Mouse (Mus musculus): Measurements from ENCODE around the gene Thyn1. TPM values are rescaled to one million over a fixed set of nuclear protein-coding genes. Genes with fewer than 3 reads are reported as not detected.

Gene Thyn1
- polyA plus RNA-seq, 1 experiment from 2014 or later: 140 TPM

DNA sequence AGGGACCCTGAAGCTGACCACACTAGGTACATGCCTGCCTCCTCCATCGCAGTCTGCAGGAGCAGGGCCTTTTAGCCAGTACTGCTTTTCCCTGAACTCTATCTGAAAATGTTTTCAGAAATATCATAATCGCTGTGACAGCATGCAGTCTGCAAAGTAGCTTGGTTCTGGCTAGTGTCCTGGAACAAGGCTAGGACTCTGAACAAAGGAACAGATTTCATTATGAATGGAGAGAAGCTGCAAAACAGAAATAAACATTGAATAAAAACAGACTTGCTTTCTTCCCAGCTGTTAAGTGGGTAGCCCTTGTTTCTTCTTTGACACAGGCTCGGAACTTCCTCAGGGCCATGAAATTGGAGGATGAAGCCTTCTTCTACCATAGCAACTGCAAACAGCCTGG is 5.7 kb downstream of the Thyn1 start:
- 84% methylated on average over 3 of the region's 3 CpGs for WGBS
- Histone ChIP-seq H3K27me3 (replicated peaks) (no peaks in the 10 kb centered on the region), H3K4me3 (replicated peaks) (no peak overlapping the region), H3K9ac (replicated peaks) (no peak overlapping the region), H3K4me2 (no peak overlapping the region), H3K36me3 (peaks cover 71% of the 10 kb centered on the region), H3K4me1 (peaks cover 16% of the 10 kb centered on the region), H3K27ac (replicated peaks) (no peak overlapping the region), H3K9me3 (replicated peaks) (no peaks in the 10 kb centered on the region)
- ATAC-seq (ENCODE audit: low FRiP score): no peak

DNA sequence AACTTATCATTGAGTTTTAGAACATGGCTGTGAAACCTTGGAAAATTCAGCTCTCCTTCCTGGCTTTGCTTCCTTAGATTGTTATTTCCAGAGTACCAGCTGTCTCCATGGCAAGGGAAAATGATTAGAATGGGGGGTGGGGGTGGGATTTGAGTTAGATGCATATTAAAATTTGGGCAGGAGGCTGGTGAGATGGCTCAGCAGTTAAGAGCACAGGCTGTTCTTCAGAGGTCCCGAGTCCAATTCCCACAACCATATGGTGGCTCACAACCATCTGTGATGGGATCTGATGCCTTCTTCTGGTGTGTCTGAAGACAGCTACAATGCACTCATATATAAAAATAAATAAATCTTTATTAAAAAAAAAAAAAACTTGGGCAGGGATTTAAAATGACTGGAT is 6.4 kb downstream of the Thyn1 start:
- peaks cover 77% of the 10 kb centered on the region for H3K36me3 ChIP-seq
- no peak overlapping the region for H3K9ac ChIP-seq (replicated peaks)
- no peak overlapping the region for H3K4me2 ChIP-seq
- H3K4me3 ChIP-seq (replicated peaks): no peak overlapping the region
- WGBS: 77% methylated on average over 1 of the region's 1 CpGs
- H3K4me1 ChIP-seq: peaks cover 9% of the 10 kb centered on the region
- no peaks in the 10 kb centered on the region for H3K9me3 ChIP-seq (replicated peaks)
- no peaks in the 10 kb centered on the region for H3K27me3 ChIP-seq (replicated peaks)
- no peak for ATAC-seq (ENCODE audit: low FRiP score)
- H3K27ac ChIP-seq (replicated peaks): no peak overlapping the region

DNA sequence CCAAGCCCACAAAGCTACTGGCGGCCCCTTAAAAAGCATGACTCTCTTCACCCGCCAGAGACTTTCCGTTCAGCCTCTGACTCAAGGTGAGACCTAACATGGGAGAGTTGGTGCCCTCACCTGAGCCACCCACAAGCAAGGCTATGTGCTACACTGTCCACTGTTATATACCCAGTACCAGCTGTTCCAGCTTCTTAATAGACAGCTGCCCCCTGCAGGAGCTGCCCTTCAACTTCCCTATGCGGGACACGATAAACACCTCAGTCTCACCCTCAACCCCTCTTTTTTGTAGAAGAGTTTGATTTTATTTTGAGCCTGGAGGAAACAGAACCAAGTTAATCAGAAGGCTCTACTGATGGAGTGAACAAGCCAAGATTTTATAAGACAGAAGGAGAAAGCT is 7.4 kb downstream of the Thyn1 start:
- H3K36me3 ChIP-seq: peaks cover 83% of the 10 kb centered on the region

DNA sequence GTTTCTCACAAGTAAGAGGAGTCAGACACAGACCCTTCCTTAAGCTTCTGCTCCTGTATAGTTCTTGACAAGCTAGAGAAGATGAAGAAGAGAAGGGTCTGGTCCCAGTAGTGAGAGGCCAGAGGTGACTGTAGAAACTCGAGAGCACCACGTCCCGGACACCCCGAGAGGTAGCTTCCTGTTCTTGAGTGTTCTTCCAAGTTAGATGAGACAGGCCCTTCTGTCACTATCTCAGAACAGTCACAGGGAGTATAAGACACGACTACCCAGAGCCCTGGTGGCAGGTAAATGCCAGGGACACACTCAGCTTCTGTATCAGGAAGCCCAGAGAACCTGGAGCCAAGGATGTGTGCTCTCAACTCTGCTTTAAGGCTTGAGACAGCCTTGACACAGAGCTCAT is 9.7 kb downstream of the Thyn1 start:
- Histone ChIP-seq H3K9ac (replicated peaks) (no peak overlapping the region), H3K4me2 (no peak overlapping the region), H3K27ac (replicated peaks) (no peak overlapping the region), H3K9me3 (replicated peaks) (no peaks in the 10 kb centered on the region), H3K27me3 (replicated peaks) (no peaks in the 10 kb centered on the region), H3K4me1 (no peaks in the 10 kb centered on the region), H3K36me3 (peaks cover 91% of the 10 kb centered on the region), H3K4me3 (replicated peaks) (no peak overlapping the region)
- ATAC-seq (ENCODE audit: low FRiP score): no peak
- WGBS: 85% methylated on average over 5 of the region's 5 CpGs

More for the DNA sequence above, 7.4 kb downstream of the Thyn1 start:
- no peaks in the 10 kb centered on the region for H3K27me3 ChIP-seq (replicated peaks)
- H3K4me2 ChIP-seq: no peak overlapping the region
- H3K27ac ChIP-seq (replicated peaks): no peak overlapping the region
- H3K4me1 ChIP-seq: 0 out of 2 replicates have a peak, but pooled peaks cover under 1% of the 10 kb centered on the region
- H3K4me3 ChIP-seq (replicated peaks): no peak overlapping the region
- no peak overlapping the region for H3K9ac ChIP-seq (replicated peaks)
- H3K9me3 ChIP-seq (replicated peaks): no peaks in the 10 kb centered on the region
- 93% methylated on average over 5 of the region's 5 CpGs for WGBS
- ATAC-seq (ENCODE audit: low FRiP score): no peak

DNA sequence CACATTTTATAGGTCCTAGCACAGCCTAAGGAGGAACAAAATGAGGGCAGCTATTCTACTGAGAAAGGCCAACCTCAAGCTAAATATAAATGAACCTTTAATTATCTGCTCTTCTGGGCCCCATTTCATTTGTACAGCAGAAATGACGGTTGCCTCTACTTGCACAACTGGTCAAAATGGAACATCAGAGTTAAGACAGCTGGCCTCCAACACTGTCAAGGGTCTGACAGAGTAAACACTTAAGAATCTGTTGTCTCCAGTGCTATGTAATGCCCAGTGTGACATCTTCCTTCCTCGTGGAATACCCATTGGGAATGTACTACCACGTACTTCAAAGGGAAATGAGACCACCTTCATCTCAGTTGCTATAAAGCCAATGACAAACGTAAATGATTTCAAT is 12.1 kb downstream of the Thyn1 start:
- 88% methylated on average over 4 of the region's 4 CpGs for WGBS
- no peak overlapping the region for H3K27ac ChIP-seq (replicated peaks)
- H3K4me1 ChIP-seq: no peaks in the 10 kb centered on the region
- H3K4me2 ChIP-seq: no peak overlapping the region
- no peak overlapping the region for H3K4me3 ChIP-seq (replicated peaks)
- no peaks in the 10 kb centered on the region for H3K9me3 ChIP-seq (replicated peaks)
- peaks cover 91% of the 10 kb centered on the region for H3K36me3 ChIP-seq
- H3K27me3 ChIP-seq (replicated peaks): no peaks in the 10 kb centered on the region
- no peak overlapping the region for H3K9ac ChIP-seq (replicated peaks)
- no peak for ATAC-seq (ENCODE audit: low FRiP score)

DNA sequence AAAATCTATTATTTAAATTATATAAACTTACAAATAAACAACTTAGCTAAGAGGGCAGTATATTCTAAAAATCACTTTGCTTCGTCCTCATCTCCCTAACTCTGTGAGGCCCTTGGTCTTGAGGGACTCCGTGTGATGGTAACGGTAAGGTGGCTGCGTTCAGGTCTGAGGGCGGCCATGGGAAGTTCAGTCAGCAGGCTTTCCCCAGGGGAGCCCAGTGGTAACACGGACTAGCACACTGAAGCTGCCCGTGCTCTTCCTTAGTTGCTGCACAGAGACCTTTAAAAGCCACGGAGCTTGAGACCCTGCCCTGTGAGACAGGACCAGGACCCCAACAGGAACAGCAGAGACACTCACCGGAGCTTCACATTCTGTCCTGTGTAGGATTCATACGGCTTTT is 19.5 kb downstream of the Thyn1 start:
- no peak overlapping the region for H3K9ac ChIP-seq (replicated peaks)
- H3K4me1 ChIP-seq: peaks cover 10% of the 10 kb centered on the region; the same call in 1 of the 2 replicates
- no peak overlapping the region for H3K4me3 ChIP-seq (replicated peaks)
- H3K9me3 ChIP-seq (replicated peaks): no peaks in the 10 kb centered on the region
- WGBS: 95% methylated on average over 10 of the region's 10 CpGs
- H3K27me3 ChIP-seq (replicated peaks): no peaks in the 10 kb centered on the region
- no peak overlapping the region for H3K4me2 ChIP-seq
- H3K27ac ChIP-seq (replicated peaks): no peak overlapping the region
- no peak for ATAC-seq (ENCODE audit: low FRiP score)
- H3K36me3 ChIP-seq: peaks cover 50% of the 10 kb centered on the region

DNA sequence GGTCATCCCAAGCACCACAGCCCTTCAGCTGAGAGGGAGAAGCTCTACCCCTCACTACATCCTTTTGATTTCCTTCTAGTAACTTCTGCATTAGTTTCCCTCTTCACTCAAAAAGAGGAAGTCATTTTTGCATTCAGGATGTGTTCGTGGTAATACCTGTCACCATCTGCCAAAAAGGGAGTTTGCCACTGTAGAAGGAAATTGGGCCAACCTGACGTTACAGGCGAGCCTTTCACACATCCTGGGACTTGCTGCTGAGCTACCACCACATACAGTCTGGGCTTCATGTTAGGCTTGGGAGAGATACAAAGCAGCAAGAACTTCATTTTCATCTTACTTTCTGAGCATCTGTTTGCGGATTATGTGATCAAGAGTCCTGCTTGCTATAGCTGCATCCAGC is 24.2 kb downstream of the Thyn1 start:
- H3K4me1 ChIP-seq: peaks cover 45% of the 10 kb centered on the region
- peaks cover 8% of the 10 kb centered on the region for H3K36me3 ChIP-seq
- no peaks in the 10 kb centered on the region for H3K27me3 ChIP-seq (replicated peaks)
- WGBS: 90% methylated on average over 4 of the region's 4 CpGs
- H3K4me3 ChIP-seq (replicated peaks): no peak overlapping the region
- H3K4me2 ChIP-seq: no peak overlapping the region
- no peak for ATAC-seq (ENCODE audit: low FRiP score)
- no peak overlapping the region for H3K9ac ChIP-seq (replicated peaks)
- H3K27ac ChIP-seq (replicated peaks): no peak overlapping the region
- no peaks in the 10 kb centered on the region for H3K9me3 ChIP-seq (replicated peaks)

DNA sequence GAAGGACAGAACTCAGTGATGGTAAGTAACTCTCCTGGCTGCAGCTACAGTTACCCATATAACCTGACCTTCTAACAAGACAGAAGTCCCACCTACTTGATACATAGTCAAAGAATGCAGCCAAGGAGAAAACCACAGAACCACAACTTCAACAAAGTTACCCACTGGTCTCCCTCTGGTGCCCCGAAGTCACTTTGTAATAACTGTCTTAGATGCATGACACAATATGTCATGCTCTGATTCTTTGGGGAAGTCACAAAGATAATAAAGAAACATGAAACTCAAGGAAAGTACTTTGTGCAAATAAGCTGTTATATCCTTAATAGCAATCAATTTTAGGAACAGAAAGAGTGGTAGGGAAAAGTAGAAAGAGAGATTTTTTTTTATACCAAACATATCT is 27.2 kb downstream of the Thyn1 start:
- Histone ChIP-seq H3K27me3 (replicated peaks) (no peaks in the 10 kb centered on the region), H3K27ac (replicated peaks) (no peak overlapping the region), H3K9ac (replicated peaks) (no peak overlapping the region), H3K9me3 (replicated peaks) (no peaks in the 10 kb centered on the region), H3K36me3 (peaks cover 2% of the 10 kb centered on the region; the same call in 1 of the 2 replicates), H3K4me3 (replicated peaks) (no peak overlapping the region), H3K4me1 (peaks cover 58% of the 10 kb centered on the region), H3K4me2 (peak overlapping the region; percentile 74)
- 92% methylated on average over 1 of the region's 1 CpGs for WGBS
- ATAC-seq (ENCODE audit: low FRiP score): no peak

DNA sequence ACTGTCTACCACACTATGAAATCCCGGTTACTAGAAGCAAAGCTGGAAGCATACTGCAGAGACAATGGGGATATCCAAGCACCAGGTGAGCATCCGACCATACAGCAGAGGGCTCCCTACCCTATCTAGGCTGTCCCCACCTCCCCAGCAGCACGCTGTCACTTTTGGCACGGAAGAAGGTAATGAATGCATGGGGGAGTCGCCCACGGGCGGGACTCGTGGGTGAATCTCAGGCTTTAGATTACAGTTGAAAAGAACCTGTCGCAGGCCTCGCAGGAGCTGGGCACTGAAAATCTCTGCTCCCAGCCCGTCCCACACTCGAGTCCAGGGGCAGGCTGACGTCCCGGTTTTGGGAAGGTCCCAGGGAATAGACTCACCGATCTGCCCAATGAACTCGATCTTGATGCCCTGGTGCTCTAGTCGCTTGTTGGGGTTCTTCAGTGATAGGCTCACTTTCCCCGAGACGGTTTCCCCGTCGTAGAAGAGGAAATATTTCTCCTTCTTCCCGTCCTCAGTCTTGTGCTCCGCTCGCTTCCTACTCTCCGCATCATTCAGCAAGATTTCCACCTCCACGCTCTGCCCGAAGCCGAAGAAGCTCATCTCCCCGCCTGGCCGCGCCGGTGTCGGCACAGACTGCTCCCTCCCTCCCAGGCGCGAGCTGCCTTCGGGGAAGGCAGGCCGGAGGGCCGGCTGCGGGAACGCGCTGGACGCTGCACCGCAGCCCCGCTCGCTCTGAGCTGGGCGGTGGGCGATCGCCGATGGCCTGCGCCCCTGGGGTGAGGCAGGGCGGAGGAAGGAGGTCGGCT is 29.7 kb downstream of the Thyn1 start:
- no peaks in the 10 kb centered on the region for H3K9me3 ChIP-seq (replicated peaks)
- no peaks in the 10 kb centered on the region for H3K36me3 ChIP-seq
- H3K4me2 ChIP-seq: peak overlapping the region; percentile 74
- peak overlapping the region; percentile 93 for H3K27ac ChIP-seq (replicated peaks)
- H3K9ac ChIP-seq (replicated peaks): peak overlapping the region; percentile 94
- under 1% methylated on average over 52 of the region's 52 CpGs for WGBS
- peak; percentile 37; the same call in 1 of the 2 replicates for ATAC-seq (ENCODE audit: low FRiP score)
- peak overlapping the region; percentile 88 for H3K4me3 ChIP-seq (replicated peaks)
- H3K4me1 ChIP-seq: peaks cover 60% of the 10 kb centered on the region
- no peaks in the 10 kb centered on the region for H3K27me3 ChIP-seq (replicated peaks)

DNA sequence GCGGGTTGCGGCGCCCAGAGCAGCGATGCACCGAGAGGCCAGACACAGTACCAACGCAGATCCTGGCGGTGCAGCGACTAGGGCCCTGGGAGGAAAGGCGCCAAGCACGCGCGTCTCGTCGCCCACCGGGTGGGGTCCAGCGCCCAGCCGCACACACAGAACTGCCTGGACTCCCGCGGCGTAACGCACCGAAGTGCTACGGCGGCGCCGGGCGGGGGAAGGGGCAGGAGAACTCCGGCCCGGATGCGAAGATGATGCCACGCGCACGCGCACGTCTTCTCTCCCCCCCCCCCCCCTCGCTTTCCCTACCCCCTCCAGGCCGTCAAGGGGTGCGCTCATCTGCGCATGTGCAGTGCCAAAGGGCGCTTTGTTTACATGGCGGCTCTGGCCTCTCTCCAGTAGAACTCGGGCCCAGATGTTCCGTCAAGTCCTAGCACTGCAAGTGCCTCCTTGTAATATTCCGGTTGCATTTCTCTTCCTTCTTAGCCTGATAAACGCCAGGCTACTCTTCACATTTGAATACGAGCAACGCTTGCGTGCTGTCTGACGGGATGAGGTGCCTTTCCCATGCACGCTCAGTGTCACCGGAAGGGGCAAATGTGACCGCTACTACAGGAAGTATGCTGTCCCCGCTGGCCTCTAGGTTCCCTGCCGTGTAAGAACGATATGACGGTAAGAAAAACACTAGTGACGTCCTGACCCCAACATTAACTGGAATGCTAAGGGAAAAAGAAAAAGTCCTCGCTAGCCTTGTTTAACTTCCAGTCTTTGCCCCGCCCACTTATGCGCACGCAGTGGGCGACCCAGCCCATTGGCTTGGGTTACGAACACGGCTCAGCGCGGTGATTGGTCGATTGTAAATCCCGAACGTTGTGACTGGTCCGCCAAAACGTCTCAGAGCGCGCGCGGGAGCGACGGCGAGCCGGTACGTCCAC is 30.6 kb downstream of the Thyn1 start, which contains the start of the genes Vps26b and Ncapd3:
Gene Vps26b, minus strand, starts transcription at position 238 of the 935 bp plus-strand sequence.
Gene Ncapd3, plus strand, starts transcription at position 348 of the 935 bp plus-strand sequence.
- peak within 1 kb of the TSS; percentile 88 for H3K4me3 ChIP-seq (replicated peaks)
- peak within 1 kb of the TSS; percentile 74 for H3K4me2 ChIP-seq
- ATAC-seq (ENCODE audit: low FRiP score): peak; percentile 95
- H3K9me3 ChIP-seq (replicated peaks): no peaks in the 10 kb centered on the region
- peaks cover 56% of the 10 kb centered on the region for H3K4me1 ChIP-seq
- H3K36me3 ChIP-seq: no peaks in the 10 kb centered on the region
- WGBS: under 1% methylated on average over 73 of the region's 80 CpGs
- peak within 1 kb of the TSS; percentile 93 for H3K27ac ChIP-seq (replicated peaks)
- H3K27me3 ChIP-seq (replicated peaks): no peaks in the 10 kb centered on the region
- peak within 1 kb of the TSS; percentile 94 for H3K9ac ChIP-seq (replicated peaks)

DNA sequence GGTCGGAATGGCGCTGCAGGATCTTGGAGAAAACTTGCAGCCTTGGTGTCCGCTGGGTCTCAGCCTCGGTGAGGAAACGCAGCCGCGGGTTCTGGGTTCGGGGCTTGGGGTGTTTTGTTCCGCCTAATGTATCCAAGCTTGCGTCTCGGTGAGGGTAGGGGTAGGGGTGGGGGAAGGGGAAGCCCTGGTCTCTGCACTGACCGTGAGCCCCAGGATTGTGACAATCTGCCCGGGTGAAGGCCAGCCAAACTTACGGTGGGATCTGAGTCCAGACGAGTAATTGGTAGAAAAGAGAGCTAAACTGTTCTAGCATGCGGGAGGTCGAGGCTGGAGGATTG is 31.2 kb downstream of the Thyn1 start:
- ATAC-seq (ENCODE audit: low FRiP score): peak; percentile 40
- peak overlapping the region; percentile 74 for H3K4me2 ChIP-seq
- no peaks in the 10 kb centered on the region for H3K9me3 ChIP-seq (replicated peaks)
- peak overlapping the region; percentile 94 for H3K9ac ChIP-seq (replicated peaks)
- H3K27me3 ChIP-seq (replicated peaks): no peaks in the 10 kb centered on the region
- H3K27ac ChIP-seq (replicated peaks): peak overlapping the region; percentile 93
- H3K36me3 ChIP-seq: no peaks in the 10 kb centered on the region
- WGBS: 0% methylated on average over 17 of the region's 17 CpGs
- peak overlapping the region; percentile 88 for H3K4me3 ChIP-seq (replicated peaks)
- peaks cover 55% of the 10 kb centered on the region for H3K4me1 ChIP-seq

Data from neural tube, embryonic 15.5 days (tissue).